Mouse (Mus musculus) hindbrain, embryonic 15.5 days (tissue): ENCODE measurements around the gene Gm20518. TPM values are rescaled to one million over a fixed set of nuclear protein-coding genes. Genes with fewer than 3 reads are reported as not detected.

Source experiments
- ATAC-seq: fragments of 200-750 bp; cut with Nextera tagmentation; 2 replicates; pipeline ENCODE4 v1.8.0; 2017; ENCODE audit warnings: low read depth, moderate number of reproducible peaks, moderate TSS enrichment; ENCODE audit not compliant: low FRiP score
- H3K27ac ChIP-seq: fragments of 300-500 bp; sonication (generic); replicated peaks from 2 replicates; pipeline ENCODE4 v1.5.1; 2015; ENCODE audit warnings: mild to moderate bottlenecking, inconsistent platforms
- H3K27me3 ChIP-seq: fragments of 300-500 bp; sonication (generic); 2 replicates; pipeline ENCODE4 v1.6.1; 2015; ENCODE audit warnings: control low read depth, inconsistent platforms
- H3K36me3 ChIP-seq: fragments of 300-500 bp; sonication (generic); 2 replicates; pipeline ENCODE4 v1.6.1; 2015; ENCODE audit warnings: control low read depth, inconsistent platforms
- H3K4me1 ChIP-seq: fragments of 300-500 bp; sonication (generic); replicated peaks from 2 replicates; pipeline ENCODE4 v1.6.1; 2015; ENCODE audit warnings: control low read depth, inconsistent platforms
- H3K4me2 ChIP-seq: fragments of 300-500 bp; sonication (generic); 2 replicates; pipeline ENCODE4 v1.6.1; 2015; ENCODE audit warnings: moderate library complexity, mild to moderate bottlenecking, inconsistent platforms
- H3K4me3 ChIP-seq: fragments of 300-500 bp; sonication (generic); 2 replicates; pipeline ENCODE4 v1.5.1; 2015; ENCODE audit warnings: mild to moderate bottlenecking, inconsistent platforms
- H3K9ac ChIP-seq: fragments of 300-500 bp; sonication (generic); 2 replicates; pipeline ENCODE4 v1.6.1; 2015; ENCODE audit warnings: inconsistent platforms
- H3K9me3 ChIP-seq: fragments of 300-500 bp; sonication (generic); 2 replicates; pipeline ENCODE4 v1.6.1; 2016; ENCODE audit warnings: control low read depth, inconsistent platforms
- WGBS: fragments of 180-500 bp; shearing (Covaris S2); methylation state at CpG from one replicate; pipeline ENCODE4 v1.1.7; 2015; 5-methylcytosine and 5-hydroxymethylcytosine counted together
- polyA plus RNA-seq: library from polyadenylated mRNA; unstranded; fragments of >200 nt; fragmentation: Nextera tagmentation; extraction: Ambion mirVana; gene quantifications from 2 replicates; pipeline ENCODE4 v1.2.1, GENCODE M21; 2015

The Gm20518 gene
- polyA plus RNA-seq, 1 experiment from 2014 or later, result 0.31 TPM

- Histone ChIP-seq H3K9me3 (no peaks in the 10 kb centered on the region), H3K9ac (no peak overlapping the region), H3K27ac (no peak overlapping the region), H3K27me3 (no peaks in the 10 kb centered on the region), H3K36me3 (peaks cover 64% of the 10 kb centered on the region), H3K4me2 (no peak overlapping the region), H3K4me3 (no peak overlapping the region), H3K4me1 (no peaks in the 10 kb centered on the region)
- ATAC-seq, result no peak
- WGBS, result 93% methylated on average over 7 of the region's 7 CpGs
These were observed 34.3 kb downstream of the Gm20518 start for GRCm38 (mm10) chr16:17857157-17857556.

- WGBS, result 84% methylated on average over 2 of the region's 2 CpGs
- Histone ChIP-seq H3K27me3 (no peaks in the 10 kb centered on the region), H3K36me3 (peaks cover 79% of the 10 kb centered on the region), H3K4me3 (no peak overlapping the region), H3K9ac (no peak overlapping the region), H3K4me1 (no peaks in the 10 kb centered on the region), H3K4me2 (no peak overlapping the region), H3K27ac (no peak overlapping the region), H3K9me3 (no peaks in the 10 kb centered on the region)
- ATAC-seq, result no peak
These were observed 38.2 kb downstream of the Gm20518 start for GRCm38 (mm10) chr16:17853263-17853662.

- peaks cover 75% of the 10 kb centered on the region for H3K36me3 ChIP-seq
- WGBS, result 92% methylated on average over 1 of the region's 1 CpGs
- H3K9ac ChIP-seq, result no peak overlapping the region
- no peak overlapping the region for H3K4me2 ChIP-seq
- H3K27me3 ChIP-seq, result no peaks in the 10 kb centered on the region
- no peak overlapping the region for H3K27ac ChIP-seq
- H3K9me3 ChIP-seq, result no peaks in the 10 kb centered on the region
- H3K4me3 ChIP-seq, result no peak overlapping the region
- H3K4me1 ChIP-seq, result no peaks in the 10 kb centered on the region
- ATAC-seq, result no peak
These were observed 39.6 kb downstream of the Gm20518 start for GRCm38 (mm10) chr16:17851860-17852259.

GRCm38 (mm10) chr16:17851331-17851730 is 40.1 kb downstream of the Gm20518 start:
- no peaks in the 10 kb centered on the region for H3K9me3 ChIP-seq
- H3K4me1 ChIP-seq, result no peaks in the 10 kb centered on the region
- WGBS, result 98% methylated on average over 5 of the region's 5 CpGs
- H3K4me3 ChIP-seq, result no peak overlapping the region
- H3K27ac ChIP-seq, result no peak overlapping the region
- no peak overlapping the region for H3K9ac ChIP-seq
- H3K27me3 ChIP-seq, result no peaks in the 10 kb centered on the region
- peaks cover 75% of the 10 kb centered on the region for H3K36me3 ChIP-seq
- ATAC-seq, result no peak
- no peak overlapping the region for H3K4me2 ChIP-seq

DNA sequence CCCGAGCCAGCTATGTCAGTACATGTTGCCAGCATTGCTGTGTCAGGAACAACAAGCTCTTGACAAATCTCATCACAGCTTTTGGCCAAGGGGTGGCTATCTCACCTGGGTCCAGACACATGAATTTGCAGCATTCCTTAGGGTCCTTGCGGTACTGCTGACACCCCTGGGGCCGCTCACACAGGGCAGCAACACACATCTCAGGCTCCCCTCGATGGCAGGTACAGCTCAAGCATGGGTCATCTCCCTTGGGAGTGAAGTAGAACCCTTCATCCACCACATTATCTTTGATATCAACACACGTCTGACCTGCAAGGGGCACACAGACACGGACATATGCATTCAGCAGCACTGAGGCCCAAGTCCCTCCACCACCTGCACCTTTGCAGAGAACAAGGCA is 42.0 kb downstream of the Gm20518 start:
- Histone ChIP-seq H3K4me3 (no peak overlapping the region), H3K4me2 (no peak overlapping the region), H3K4me1 (no peaks in the 10 kb centered on the region), H3K9me3 (no peaks in the 10 kb centered on the region), H3K27me3 (no peaks in the 10 kb centered on the region), H3K27ac (no peak overlapping the region), H3K9ac (no peak overlapping the region), H3K36me3 (peaks cover 80% of the 10 kb centered on the region)
- ATAC-seq, result peak; percentile 45; the same call in 1 of the 2 replicates
- WGBS, result 91% methylated on average over 6 of the region's 6 CpGs

GRCm38 (mm10) chr16:17848928-17849327 is 42.5 kb downstream of the Gm20518 start:
- H3K27ac ChIP-seq, result peak overlapping the region; percentile 45; the same call in 1 of the 2 replicates
- no peak overlapping the region for H3K4me3 ChIP-seq
- peak; percentile 63; the same call in 1 of the 2 replicates for ATAC-seq
- H3K4me1 ChIP-seq, result no peaks in the 10 kb centered on the region
- H3K27me3 ChIP-seq, result no peaks in the 10 kb centered on the region
- H3K9ac ChIP-seq, result no peak overlapping the region
- no peak overlapping the region for H3K4me2 ChIP-seq
- peaks cover 79% of the 10 kb centered on the region for H3K36me3 ChIP-seq
- WGBS, result 37% methylated on average over 1 of the region's 1 CpGs
- no peaks in the 10 kb centered on the region for H3K9me3 ChIP-seq

GRCm38 (mm10) chr16:17848431-17848830 is 43.0 kb downstream of the Gm20518 start:
- no peak overlapping the region for H3K4me3 ChIP-seq
- ATAC-seq, result no peak
- H3K27me3 ChIP-seq, result no peaks in the 10 kb centered on the region
- peak overlapping the region; percentile 45; the same call in 1 of the 2 replicates for H3K27ac ChIP-seq
- H3K9ac ChIP-seq, result no peak overlapping the region
- no peaks in the 10 kb centered on the region for H3K9me3 ChIP-seq
- H3K36me3 ChIP-seq, result peaks cover 80% of the 10 kb centered on the region
- WGBS, result 96% methylated on average over 6 of the region's 6 CpGs
- H3K4me2 ChIP-seq, result no peak overlapping the region
- no peaks in the 10 kb centered on the region for H3K4me1 ChIP-seq

- Histone ChIP-seq H3K27me3 (no peaks in the 10 kb centered on the region), H3K9ac (no peak overlapping the region), H3K27ac (no peak overlapping the region), H3K4me3 (no peak overlapping the region), H3K36me3 (peaks cover 70% of the 10 kb centered on the region), H3K4me1 (no peaks in the 10 kb centered on the region), H3K9me3 (no peaks in the 10 kb centered on the region), H3K4me2 (no peak overlapping the region)
- WGBS, result 90% methylated on average over 10 of the region's 10 CpGs
- ATAC-seq, result no peak
These were observed 47.6 kb downstream of the Gm20518 start for GRCm38 (mm10) chr16:17843701-17844365.

- no peak for ATAC-seq
- H3K27ac ChIP-seq, result no peak overlapping the region
- 90% methylated on average over 7 of the region's 7 CpGs for whole genome bisulfite sequencing
- H3K9me3 ChIP-seq, result no peaks in the 10 kb centered on the region
- no peaks in the 10 kb centered on the region for H3K4me1 ChIP-seq
- no peak overlapping the region for H3K4me2 ChIP-seq
- no peaks in the 10 kb centered on the region for H3K27me3 ChIP-seq
- no peak overlapping the region for H3K4me3 ChIP-seq
- H3K9ac ChIP-seq, result no peak overlapping the region
- H3K36me3 ChIP-seq, result peaks cover 59% of the 10 kb centered on the region
These were observed 49.0 kb downstream of the Gm20518 start for GRCm38 (mm10) chr16:17842437-17842836.

DNA sequence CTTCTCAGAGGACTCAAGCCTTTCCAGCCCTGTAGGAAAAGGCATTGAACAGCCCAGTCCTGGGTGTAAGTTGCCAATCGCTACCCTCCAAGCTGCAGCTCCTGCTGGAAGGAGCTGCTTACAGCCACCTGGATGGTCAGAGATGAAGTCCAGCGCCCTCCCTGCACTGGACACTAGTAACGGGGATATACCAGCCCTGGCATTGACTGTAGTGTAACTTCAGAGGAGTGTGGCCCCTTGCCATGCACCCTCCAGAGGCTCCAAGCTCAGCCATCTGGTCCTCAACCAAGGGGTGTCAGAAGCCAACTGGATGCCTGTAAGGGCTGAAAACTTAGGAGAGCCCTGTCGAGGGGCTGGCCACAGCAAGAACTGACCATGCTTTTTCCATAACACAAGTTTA is 51.5 kb downstream of the Gm20518 start:
- no peak overlapping the region for H3K4me2 ChIP-seq
- H3K4me3 ChIP-seq, result no peak overlapping the region
- peaks cover 37% of the 10 kb centered on the region for H3K36me3 ChIP-seq
- H3K9me3 ChIP-seq, result no peaks in the 10 kb centered on the region
- H3K27me3 ChIP-seq, result 0 out of 2 replicates have a peak, but pooled peaks cover 2% of the 10 kb centered on the region
- H3K27ac ChIP-seq, result no peak overlapping the region
- peaks cover 8% of the 10 kb centered on the region for H3K4me1 ChIP-seq
- H3K9ac ChIP-seq, result no peak overlapping the region
- WGBS, result 85% methylated on average over 4 of the region's 4 CpGs
- no peak for ATAC-seq

DNA sequence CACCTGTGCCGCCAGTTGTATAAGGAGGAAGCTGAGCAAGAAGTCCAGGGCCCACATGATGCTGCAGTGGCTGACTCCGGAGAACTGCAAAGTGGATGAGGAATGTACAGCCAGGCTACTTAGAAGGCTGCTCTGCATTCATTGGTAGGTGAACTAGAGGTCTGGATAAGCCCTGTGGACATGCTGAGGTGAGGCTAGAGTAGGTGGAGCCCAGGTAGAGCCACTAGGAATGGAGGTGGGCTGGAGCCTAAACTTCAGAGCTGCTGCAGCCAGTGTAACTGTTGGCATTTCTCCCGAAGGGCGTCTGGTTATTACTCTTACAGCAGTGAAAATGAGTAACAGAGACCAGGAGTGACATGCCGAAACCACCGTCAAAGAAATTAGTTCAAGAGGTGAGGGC is 53.4 kb downstream of the Gm20518 start, which contains the start of gene Car15:
TSS of gene Car15 (minus strand) at position 314 of the 400 bp plus-strand sequence.
- Histone ChIP-seq H3K27me3 (0 out of 2 replicates have a peak, but pooled peaks cover 2% of the 10 kb centered on the region), H3K36me3 (peaks cover 19% of the 10 kb centered on the region), H3K4me2 (no peak within 1 kb of the TSS), H3K4me3 (no peak within 1 kb of the TSS), H3K27ac (no peak within 1 kb of the TSS), H3K9ac (no peak within 1 kb of the TSS), H3K4me1 (peaks cover 18% of the 10 kb centered on the region), H3K9me3 (no peaks in the 10 kb centered on the region)
- no peak for ATAC-seq
- 89% methylated on average over 6 of the region's 6 CpGs for WGBS

DNA sequence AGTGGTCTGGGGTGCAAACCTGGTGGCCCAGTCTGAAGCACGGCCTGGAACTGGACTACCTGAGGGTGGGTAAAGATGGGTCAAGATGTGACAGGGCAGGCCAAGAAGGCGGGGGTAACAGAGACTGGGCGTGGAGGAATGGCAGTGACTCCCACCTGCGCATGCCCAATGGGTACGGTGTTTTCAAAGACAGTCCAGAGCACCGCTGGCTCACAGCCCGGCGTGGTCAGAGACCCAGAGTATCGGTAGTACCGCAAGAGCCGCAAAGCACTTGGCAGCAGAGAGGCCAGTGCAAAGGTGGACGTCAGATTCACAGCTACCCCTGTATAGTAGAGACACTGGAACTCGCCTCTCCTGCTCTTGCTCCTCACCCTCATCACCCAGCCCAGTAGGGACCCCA is 56.0 kb downstream of the Gm20518 start:
- Histone ChIP-seq H3K4me2 (peak overlapping the region; percentile 5; the same call in 1 of the 2 replicates), H3K27me3 (peaks cover 15% of the 10 kb centered on the region; the same call in 1 of the 2 replicates), H3K9ac (no peak overlapping the region), H3K27ac (no peak overlapping the region), H3K9me3 (no peaks in the 10 kb centered on the region), H3K4me3 (no peak overlapping the region), H3K36me3 (no peaks in the 10 kb centered on the region), H3K4me1 (peaks cover 33% of the 10 kb centered on the region)
- ATAC-seq, result no peak; the same call in 1 of the 2 replicates
- WGBS, result 42% methylated on average over 13 of the region's 13 CpGs
